Mouse (Mus musculus) left cerebral cortex, postnatal 10 days (tissue): ENCODE data around the gene Coro2b. TPM values are rescaled to one million over a fixed set of nuclear protein-coding genes. Genes with fewer than 3 reads are reported as not detected.

Experiments used
- DNase-seq, 2 experiments: peaks; one replicate each; pipeline ENCODE4 v3.0.0; 2021 to 2022; ENCODE audit warnings: low spot score in 2 of 2, mixed read lengths in 1 of 2; ENCODE audit errors: extremely low spot score in 1 of 2
- intact Hi-C: fragments of 180-260 bp; cut with DNase I; formaldehyde crosslinking; loops from one replicate; pipeline ENCODE4 v1.15.1; 2025
- total RNA-seq, 2 experiments: library from RNA; stranded (reverse); gene quantifications; 2 replicates each; pipeline ENCODE4 v1.2.3; 2021

Gene Coro2b
- total RNA-seq, 2 experiments from 2014 or later: 107 to 113 TPM

DNA sequence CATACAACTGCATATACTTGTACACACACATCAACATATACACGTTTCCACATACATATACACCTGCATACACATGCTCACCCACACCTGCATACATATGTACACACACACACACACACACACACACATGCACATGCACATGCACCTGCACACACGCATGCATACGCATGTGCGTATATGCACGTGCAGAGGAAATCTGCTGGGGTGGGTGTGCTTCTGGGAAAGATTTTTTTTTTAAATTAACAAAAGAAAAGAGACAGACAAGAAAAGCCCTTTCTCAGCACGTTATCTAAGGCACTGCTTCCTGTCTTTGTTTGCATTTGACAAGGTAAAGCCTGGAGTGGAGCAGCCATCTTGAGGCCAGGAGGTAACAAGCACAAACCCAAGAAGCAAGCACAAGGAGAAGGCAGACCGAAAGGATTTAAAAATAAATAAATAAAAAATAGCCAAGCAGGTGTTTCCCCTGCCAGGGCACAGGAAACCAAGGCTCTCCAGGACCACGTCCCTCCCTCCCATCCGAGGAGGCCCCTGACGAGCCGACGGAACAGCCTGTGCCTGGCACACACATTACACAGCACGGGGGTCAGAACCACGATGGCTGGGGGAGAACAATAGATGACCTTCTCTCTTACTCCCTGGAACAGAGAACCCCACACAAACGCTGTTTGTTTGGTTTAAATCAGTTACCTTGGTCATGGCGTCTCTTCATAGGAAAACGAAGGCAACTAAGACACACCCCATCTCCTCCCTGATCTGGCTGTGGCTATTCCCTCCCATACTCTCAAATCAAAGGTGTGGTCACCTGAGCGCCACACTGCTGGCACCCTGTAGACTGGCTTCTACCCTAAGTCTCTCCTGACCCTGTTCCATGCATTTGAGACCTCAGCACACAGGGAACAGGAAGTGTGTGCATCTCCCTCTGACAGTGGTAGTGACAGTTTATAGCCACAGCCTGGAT lies 39.4 kb downstream of the Coro2b start:
- DNase-seq: peak in 1 of 2 experiments; percentile 62
- intact Hi-C loops: no loop called here

- intact Hi-C loops: no loop called here
- no peak for DNase-seq
Observed at GRCm38 (mm10) chr9:62492306-62492990, 44.4 kb downstream of the Coro2b start.

- intact Hi-C loops: no loop called here
- DNase-seq: no peak
Observed at GRCm38 (mm10) chr9:62491611-62492010, 45.2 kb downstream of the Coro2b start.

- DNase-seq: peak in 1 of 2 experiments; percentile 80
- intact Hi-C loops: no loop called here
Observed at GRCm38 (mm10) chr9:62491104-62491503, 45.7 kb downstream of the Coro2b start.

- intact Hi-C loops: no loop called here
- peak in 1 of 2 experiments; percentile 50 for DNase-seq
Observed at GRCm38 (mm10) chr9:62484107-62484506, 52.7 kb downstream of the Coro2b start.

- intact Hi-C loops: no loop called here
- no peak for DNase-seq
Observed at GRCm38 (mm10) chr9:62482788-62483187, 54.1 kb downstream of the Coro2b start.

DNA sequence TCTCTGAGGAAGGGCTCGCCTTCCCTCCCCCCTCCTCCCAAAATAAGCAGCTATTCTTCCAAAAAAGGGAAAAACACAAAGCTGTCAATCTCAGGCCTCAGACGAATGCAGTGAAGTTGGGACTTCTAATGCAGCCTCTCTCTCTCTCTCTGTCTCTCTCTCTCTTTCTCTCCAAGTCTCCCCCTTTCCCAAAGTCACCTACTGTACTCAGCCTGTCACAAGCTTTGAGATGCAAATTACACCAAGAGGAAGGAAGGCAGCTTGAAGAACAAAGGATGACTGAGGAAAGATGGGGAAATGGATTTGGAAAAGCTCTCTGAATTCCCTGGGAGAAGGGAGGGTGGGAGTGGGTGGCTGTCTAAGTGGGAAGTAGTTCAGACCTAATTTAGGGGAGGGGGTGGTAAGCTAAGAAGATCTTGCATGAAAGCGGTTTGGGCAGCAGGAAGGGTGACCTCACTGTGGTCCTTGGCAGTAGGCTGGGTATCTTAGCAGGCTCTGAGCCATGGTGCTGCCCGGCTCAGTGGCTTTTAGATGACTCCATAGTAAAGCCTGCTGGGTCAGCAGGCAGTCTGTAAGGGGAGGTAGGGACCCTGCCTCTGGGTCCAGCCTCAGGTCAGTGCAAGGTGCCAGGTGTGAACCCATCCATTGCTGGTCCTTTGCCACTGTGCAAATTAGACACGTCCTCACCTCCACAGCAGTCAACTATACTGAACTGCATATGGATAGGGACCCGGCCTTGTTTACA lies 55.8 kb downstream of the Coro2b start:
- intact Hi-C loops: no loop called here
- no peak for DNase-seq

GRCm38 (mm10) chr9:62480149-62480548 lies 56.7 kb downstream of the Coro2b start:
- intact Hi-C loops: no loop called here
- no peak for DNase-seq

DNA sequence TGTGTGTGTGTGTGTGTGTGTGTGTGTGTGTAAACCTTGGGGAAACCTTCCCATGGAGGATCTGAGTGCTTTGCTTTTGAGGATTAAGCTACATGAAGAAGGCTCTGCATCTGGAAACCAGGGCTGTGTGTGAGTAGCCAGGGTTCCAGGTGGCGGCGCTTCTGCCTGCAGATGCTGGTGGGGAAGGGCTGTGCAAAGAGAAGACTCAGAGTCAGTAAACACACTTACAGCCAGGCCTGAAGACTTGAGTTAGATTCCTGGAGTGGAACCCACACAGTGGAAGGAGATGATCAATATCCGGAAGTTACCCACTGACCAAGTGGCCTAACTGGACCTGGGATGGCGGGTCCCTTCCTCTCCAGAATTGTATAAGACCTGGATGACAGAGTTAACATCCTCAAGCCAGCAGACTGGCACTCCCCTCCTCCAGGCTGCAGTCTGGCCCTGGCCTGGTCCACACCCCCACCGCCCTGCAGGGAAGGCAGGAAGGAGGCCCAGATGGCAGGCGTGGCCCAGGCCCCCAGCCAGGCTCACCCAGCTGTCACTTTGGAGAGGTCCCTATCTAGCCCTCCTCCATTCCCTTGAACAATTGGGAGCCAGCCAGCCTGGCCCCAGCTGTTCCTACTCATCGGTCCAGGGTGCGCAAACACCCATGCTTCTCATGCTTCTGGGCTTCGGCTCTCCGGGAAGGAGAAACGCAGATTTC lies 59.9 kb downstream of the Coro2b start:
- peak; percentile 66 to 91 for DNase-seq
- intact Hi-C loops: no loop called here

DNA sequence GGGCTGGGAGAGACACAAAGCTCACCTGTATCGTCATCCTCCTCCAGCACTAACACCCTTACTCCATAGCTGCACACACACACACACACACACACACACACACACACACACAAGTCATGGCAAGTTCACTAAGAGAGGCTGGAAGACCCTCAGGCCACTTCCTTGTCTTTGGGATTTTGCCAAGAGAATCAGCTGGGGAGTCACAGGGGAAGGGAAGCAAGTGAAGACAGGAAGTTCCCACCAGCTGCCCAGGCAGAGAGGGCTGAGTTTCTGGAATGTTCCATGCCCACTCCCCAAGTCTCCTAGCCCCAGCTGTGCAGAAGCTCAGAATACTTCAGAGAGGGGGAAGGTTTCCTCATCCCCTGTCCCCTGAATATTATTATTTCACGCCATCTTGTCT lies 62.6 kb downstream of the Coro2b start:
- no peak for DNase-seq
- intact Hi-C loops: loop anchor here (5.0 kb wide), 2 partner anchors 63 to 182 kb away; partner anchors contain the start of gene Coro2b

DNA sequence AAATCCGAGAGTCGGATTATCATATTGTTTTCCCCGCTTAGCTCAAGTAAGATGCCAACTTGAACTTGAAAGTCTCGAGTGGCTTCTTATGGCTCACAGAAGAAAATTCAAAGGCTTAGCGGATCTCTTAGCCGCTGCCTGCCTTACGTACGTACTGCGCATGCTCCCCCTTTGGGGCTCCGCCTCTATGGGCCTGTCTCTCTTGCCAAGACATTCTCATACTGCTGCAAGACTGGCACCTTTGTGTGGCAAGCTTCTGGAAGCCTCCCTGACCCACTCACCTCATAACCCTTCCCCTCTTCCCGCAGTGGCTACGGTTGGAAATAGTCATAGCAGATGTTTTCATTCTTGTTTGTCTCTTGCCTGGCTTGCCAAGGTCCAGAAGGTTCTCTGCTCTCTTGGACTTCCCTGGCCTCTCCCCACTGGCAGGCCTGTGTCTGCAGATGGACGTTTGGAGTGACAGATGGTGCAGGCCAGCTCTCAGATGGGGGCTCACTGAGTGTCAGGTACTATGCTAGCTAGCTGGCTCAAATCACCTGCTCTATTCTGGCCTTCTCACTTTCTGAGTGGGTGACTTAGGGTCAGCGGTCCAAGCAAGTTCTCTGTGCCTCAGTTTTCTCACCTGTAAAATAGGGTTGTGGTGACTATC lies 65.2 kb downstream of the Coro2b start:
- intact Hi-C loops: loop anchor here (2.0 to 5.0 kb wide), 3 partner anchors 66 to 179 kb away; partner anchors contain the start of gene Coro2b
- DNase-seq: no peak

- intact Hi-C loops: loop anchor here (2.0 to 5.0 kb wide), 3 partner anchors 66 to 179 kb away; partner anchors contain the start of gene Coro2b
- no peak for DNase-seq
Observed at GRCm38 (mm10) chr9:62471041-62471440, 65.8 kb downstream of the Coro2b start.

DNA sequence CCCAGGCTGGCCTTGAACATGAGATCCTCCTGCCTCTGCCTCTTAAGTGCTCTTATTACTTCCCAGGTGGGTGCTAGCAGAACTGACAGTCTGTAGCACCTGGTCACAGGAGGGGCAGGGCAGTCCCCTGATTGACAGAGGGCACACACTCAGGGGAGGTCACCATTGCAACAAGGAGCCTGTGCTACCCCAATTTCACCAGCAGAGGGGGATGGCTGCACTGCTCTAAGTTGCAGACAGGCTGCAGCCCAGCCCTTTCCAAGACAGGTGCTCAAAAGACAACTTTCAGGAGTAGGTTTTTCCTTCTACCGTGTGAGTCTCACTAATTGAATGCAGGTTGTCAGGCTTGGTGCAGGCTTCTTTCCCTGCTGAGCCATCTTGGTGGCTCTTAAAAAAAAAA lies 66.4 kb downstream of the Coro2b start:
- intact Hi-C loops: loop anchor here (2.0 to 5.0 kb wide), 3 partner anchors 67 to 178 kb away; partner anchors contain the start of gene Coro2b
- DNase-seq: peak; percentile 67 to 80

GRCm38 (mm10) chr9:62469696-62470095 lies 67.1 kb downstream of the Coro2b start:
- intact Hi-C loops: loop anchor here (2.0 to 5.0 kb wide), 3 partner anchors 68 to 177 kb away; partner anchors contain the start of gene Coro2b
- DNase-seq: no peak

DNA sequence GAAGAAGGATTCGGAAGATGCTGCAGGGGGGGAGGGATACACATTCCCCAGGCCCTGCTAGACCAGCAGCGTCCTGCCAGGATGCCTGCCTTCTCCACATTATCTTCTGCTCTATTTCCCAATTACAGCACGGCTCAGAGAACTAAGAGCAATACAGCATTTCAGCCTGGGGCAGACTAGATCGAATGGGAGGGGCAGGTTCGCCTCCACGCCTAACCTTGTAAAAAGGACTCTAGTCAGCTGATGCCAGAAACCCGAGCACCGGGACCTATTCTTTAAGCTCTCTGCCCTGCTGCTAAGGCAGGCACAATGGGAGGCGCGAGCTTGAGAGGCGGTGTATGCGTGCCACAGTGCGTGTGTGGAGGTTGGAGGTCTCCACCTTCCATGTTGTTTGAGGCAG lies 67.7 kb downstream of the Coro2b start:
- DNase-seq: peak in 1 of 2 experiments; percentile 45
- intact Hi-C loops: no loop called here

- DNase-seq: no peak
- intact Hi-C loops: no loop called here
Observed at GRCm38 (mm10) chr9:62467413-62467784, 69.4 kb downstream of the Coro2b start.

- intact Hi-C loops: no loop called here
- DNase-seq: no peak
Observed at GRCm38 (mm10) chr9:62466742-62467412, 70.0 kb downstream of the Coro2b start.
